Comparison of ENCODE assay signal across 35 mouse cellular contexts in the genomic region with DNA sequence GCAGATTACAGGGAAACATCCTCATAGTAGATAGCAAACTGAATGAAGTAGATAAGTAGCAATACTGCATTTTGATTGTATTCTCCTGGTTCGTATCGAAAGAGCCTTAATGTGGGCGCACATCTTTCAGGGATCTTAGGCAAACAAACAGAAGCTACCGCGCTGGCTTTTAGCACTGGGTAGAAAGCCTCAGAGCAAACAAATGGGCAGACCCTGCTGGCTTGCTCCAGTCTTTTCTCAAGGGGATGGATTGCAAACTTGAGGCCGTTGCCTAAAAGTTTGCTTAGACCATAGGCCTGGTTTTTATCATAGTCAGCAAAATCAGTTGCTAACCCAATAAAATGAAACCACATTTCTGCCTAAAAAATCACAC.
DNase-seq lines count a peak whose midpoint lies in the region; ATAC-seq lines count a peak whose summit lies in the region.
"Had no signal": no experiment of that assay in that cellular context is flagged by ENCODE, and none has a peak within 500 bp of the region (broad histone marks: within the 10 kb centered on the region; RNA-seq: fewer than 3 reads in every experiment).

No protein-coding gene starts in this region.

- no peak overlapping the region for H3K9ac ChIP-seq in kidney, embryonic 15.5 days
- no peak overlapping the region for H3K9ac ChIP-seq in kidney, embryonic 14.5 days (ENCODE audit: low read depth, low read length)
- no peak overlapping the region for H3K9ac ChIP-seq in intestine, embryonic 14.5 days (ENCODE audit: low read length)
- H3K9ac ChIP-seq: embryonic facial prominence, embryonic 12.5 days; forebrain, embryonic 15.5 days; heart, embryonic 13.5 days; hindbrain, embryonic 12.5 days; liver, embryonic 14.5 days; midbrain, embryonic 15.5 days; neural tube, embryonic 15.5 days had no signal

- H3K4me2 ChIP-seq in kidney, embryonic 15.5 days: 0 out of 2 replicates have a peak overlapping the region, but pooled peaks have one; percentile 4
- no peak overlapping the region for H3K4me2 ChIP-seq in kidney, embryonic 14.5 days (replicated peaks; ENCODE audit: low read depth, low read length)
- 0 out of 2 replicates have a peak overlapping the region, but pooled peaks have one; percentile 4 for H3K4me2 ChIP-seq in intestine, embryonic 14.5 days (ENCODE audit: low read length)
- H3K4me2 ChIP-seq: embryonic facial prominence, embryonic 12.5 days; forebrain, embryonic 15.5 days; heart, embryonic 13.5 days; hindbrain, embryonic 12.5 days; midbrain, embryonic 15.5 days; neural tube, embryonic 15.5 days had no signal

- no peak overlapping the region for H3K4me3 ChIP-seq in kidney, embryonic 15.5 days (replicated peaks)
- no peak overlapping the region for H3K4me3 ChIP-seq in kidney, embryonic 14.5 days (ENCODE audit: low read length)
- no peak overlapping the region for H3K4me3 ChIP-seq in intestine, embryonic 14.5 days (ENCODE audit: low read depth, low read length)
- H3K4me3 ChIP-seq: embryonic facial prominence, embryonic 12.5 days; forebrain, embryonic 10.5 days; forebrain, embryonic 15.5 days; heart, embryonic 13.5 days; hindbrain, embryonic 12.5 days; midbrain, embryonic 10.5 days; midbrain, embryonic 15.5 days; neural tube, embryonic 15.5 days had no signal

- 45% methylated on average over 6 of the region's 6 CpGs for WGBS in kidney, embryonic 15.5 days
- 42% methylated on average over 6 of the region's 6 CpGs for WGBS in kidney, embryonic 14.5 days
- 19% methylated on average over 6 of the region's 6 CpGs for WGBS in intestine, embryonic 14.5 days

- H3K4me1 ChIP-seq in kidney, embryonic 15.5 days: peaks cover 11% of the 10 kb centered on the region; the same call in 1 of the 2 replicates
- H3K4me1 ChIP-seq in kidney, embryonic 14.5 days (ENCODE audit: control insufficient read depth, insufficient read depth, low read length): no peaks in the 10 kb centered on the region
- H3K4me1 ChIP-seq in intestine, embryonic 14.5 days (replicated peaks; ENCODE audit: control insufficient read depth, insufficient read depth, low read length): 0 out of 2 replicates have a peak, but pooled peaks cover 3% of the 10 kb centered on the region
- H3K4me1 ChIP-seq: forebrain, embryonic 10.5 days; heart, embryonic 13.5 days; hindbrain, embryonic 12.5 days had no signal

- H3K36me3 ChIP-seq in kidney, embryonic 15.5 days: no peaks in the 10 kb centered on the region
- H3K36me3 ChIP-seq in kidney, embryonic 14.5 days (ENCODE audit: control insufficient read depth, insufficient read depth, low read length): no peaks in the 10 kb centered on the region
- H3K36me3 ChIP-seq in intestine, embryonic 14.5 days (ENCODE audit: control insufficient read depth, insufficient read depth, low read length): no peaks in the 10 kb centered on the region
- H3K36me3 ChIP-seq: embryonic facial prominence, embryonic 12.5 days; forebrain, embryonic 10.5 days; forebrain, embryonic 15.5 days; heart, embryonic 13.5 days; hindbrain, embryonic 12.5 days; midbrain, embryonic 10.5 days; midbrain, embryonic 15.5 days; neural tube, embryonic 15.5 days had no signal

- H3K27me3 ChIP-seq in kidney, embryonic 15.5 days: no peaks in the 10 kb centered on the region
- no peaks in the 10 kb centered on the region for H3K27me3 ChIP-seq in kidney, embryonic 14.5 days (ENCODE audit: control insufficient read depth, insufficient read depth, low read length)
- H3K27me3 ChIP-seq in intestine, embryonic 14.5 days (replicated peaks; ENCODE audit: control insufficient read depth, insufficient read depth, low read length): no peaks in the 10 kb centered on the region
- H3K27me3 ChIP-seq: embryonic facial prominence, embryonic 12.5 days; forebrain, embryonic 15.5 days; heart, embryonic 13.5 days; hindbrain, embryonic 12.5 days; midbrain, embryonic 15.5 days; neural tube, embryonic 15.5 days had no signal

- DNase-seq in embryo, embryonic 10.5 days (ENCODE audit: low spot score): peak; percentile 23
- no peak for DNase-seq in embryo, embryonic 10 days (ENCODE audit: low spot score)
- no peak for DNase-seq in intestine, embryonic 14.5 days (ENCODE audit: low spot score)
- DNase-seq in spleen, postnatal 36 days (ENCODE audit: low spot score in 2 of 2): no peak
- no peak for DNase-seq in testis, postnatal 14 days (ENCODE audit: low spot score)
- DNase-seq: adrenal gland, adult 8-10 months; cerebellum, adult 11-12 months; cerebellum, adult 9-11 months; gastrocnemius, postnatal 25 days; heart, adult 11 months; heart, postnatal 14 days; kidney, adult 18-20 months; kidney, postnatal 4 days; layer of hippocampus, postnatal 36 days; liver; lung, adult 2 months; lung, postnatal 14 days; right cerebral cortex, adult 18-20 months; spleen, adult 18-20 months; thymus, adult 2 months; thymus, postnatal 36 days had no signal

- no peak for ATAC-seq in kidney, embryonic 15.5 days (replicated peaks; ENCODE audit: low FRiP score)
- ATAC-seq in kidney, embryonic 14.5 days (ENCODE audit: low FRiP score, low TSS enrichment): no peak
- no peak for ATAC-seq in intestine, embryonic 14.5 days (replicated peaks; ENCODE audit: low FRiP score, low TSS enrichment, low read depth)
- ATAC-seq: forebrain, embryonic 15.5 days; hindbrain, postnatal 0 days; midbrain, embryonic 15.5 days had no signal

- no peaks in the 10 kb centered on the region for H3K9me3 ChIP-seq in kidney, embryonic 15.5 days (replicated peaks)
- H3K9me3 ChIP-seq in kidney, embryonic 14.5 days (ENCODE audit: control insufficient read depth, low read length): no peaks in the 10 kb centered on the region
- no peaks in the 10 kb centered on the region for H3K9me3 ChIP-seq in intestine, embryonic 14.5 days (ENCODE audit: control insufficient read depth, low read length)
- H3K9me3 ChIP-seq: embryonic facial prominence, embryonic 12.5 days; forebrain, embryonic 10.5 days; forebrain, embryonic 15.5 days; heart, embryonic 13.5 days; midbrain, embryonic 10.5 days; midbrain, embryonic 15.5 days; neural tube, embryonic 15.5 days had no signal

- H3K27ac ChIP-seq in kidney, embryonic 15.5 days: no peak overlapping the region
- H3K27ac ChIP-seq in kidney, embryonic 14.5 days (ENCODE audit: low read depth, low read length): no peak overlapping the region
- no peak overlapping the region for H3K27ac ChIP-seq in intestine, embryonic 14.5 days (ENCODE audit: low read depth)
- H3K27ac ChIP-seq: embryonic facial prominence, embryonic 12.5 days; forebrain, embryonic 10.5 days; forebrain, embryonic 15.5 days; heart, embryonic 13.5 days; hindbrain, embryonic 12.5 days; hindbrain, postnatal 0 days; kidney, postnatal 0 days; liver, embryonic 14.5 days; midbrain, embryonic 10.5 days; midbrain, embryonic 15.5 days; neural tube, embryonic 15.5 days; stomach, postnatal 0 days had no signal
